ENCODE assay signal across 27 mouse cellular contexts in the genomic region with DNA sequence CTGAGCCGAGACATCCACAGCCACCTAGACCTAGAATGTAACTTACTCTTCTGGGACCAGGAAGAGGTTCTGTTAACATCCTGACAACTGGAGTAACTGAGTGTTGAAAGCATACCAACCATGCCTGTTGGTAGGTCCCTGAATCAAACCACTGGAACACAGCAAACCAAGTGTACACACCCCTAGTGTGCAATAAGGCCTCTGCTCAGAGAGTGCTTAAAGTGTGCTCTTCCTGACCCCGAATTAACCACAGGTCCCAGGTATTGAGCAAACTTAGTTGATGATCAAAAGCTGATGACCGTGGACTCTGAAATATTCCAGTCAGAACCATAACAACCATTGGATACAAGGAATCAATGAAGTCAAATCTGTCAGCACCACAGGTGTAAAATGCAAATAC. TPM values are rescaled to one million over a fixed set of nuclear protein-coding genes. Genes with fewer than 3 reads are reported as not detected.
A peak's percentile ranks its signal among the peaks of the same experiment; 100 is the strongest.
DNase-seq lines count a peak whose midpoint lies in the region; ATAC-seq and TF ChIP-seq lines count a peak whose summit lies in the region.
"Had no signal": no experiment of that assay in that cellular context is flagged by ENCODE, and none has a peak within 500 bp of the region (broad histone marks: within the 10 kb centered on the region; RNA-seq: fewer than 3 reads in every experiment).

No protein-coding gene starts in this region.

- no peaks in the 10 kb centered on the region for H3K9me3 ChIP-seq in intestine, embryonic 15.5 days
- no peaks in the 10 kb centered on the region for H3K9me3 ChIP-seq in intestine, postnatal 0 days (ENCODE audit: control insufficient read depth)
- H3K9me3 ChIP-seq in midbrain, embryonic 13.5 days, result no peaks in the 10 kb centered on the region
- no peaks in the 10 kb centered on the region for H3K9me3 ChIP-seq in midbrain, embryonic 15.5 days
- no peaks in the 10 kb centered on the region for H3K9me3 ChIP-seq in liver, embryonic 16.5 days (replicated peaks; ENCODE audit: control insufficient read depth, low read length)
- H3K9me3 ChIP-seq: forebrain, embryonic 13.5 days; heart, embryonic 10.5 days; limb, embryonic 10.5 days; limb, embryonic 15.5 days; lung, embryonic 15.5 days; megakaryocyte, embryonic 14.5 days had no signal

- WGBS in intestine, embryonic 15.5 days, result 93% methylated on average over 3 of the region's 3 CpGs
- WGBS in intestine, postnatal 0 days, result 95% methylated on average over 3 of the region's 3 CpGs
- 93% methylated on average over 3 of the region's 3 CpGs for WGBS in midbrain, embryonic 13.5 days
- WGBS in midbrain, embryonic 15.5 days, result 95% methylated on average over 3 of the region's 3 CpGs
- WGBS in liver, embryonic 16.5 days (ENCODE audit: insufficient replicate concordance), result 76% methylated on average over 3 of the region's 3 CpGs

- H3K9ac ChIP-seq in intestine, embryonic 15.5 days, result no peak overlapping the region
- no peak overlapping the region for H3K9ac ChIP-seq in intestine, postnatal 0 days (ENCODE audit: low read depth, low read length)
- no peak overlapping the region for H3K9ac ChIP-seq in midbrain, embryonic 13.5 days (replicated peaks)
- no peak overlapping the region for H3K9ac ChIP-seq in midbrain, embryonic 15.5 days
- no peak overlapping the region for H3K9ac ChIP-seq in liver, embryonic 16.5 days (ENCODE audit: low read depth, low read length)
- H3K9ac ChIP-seq: forebrain, embryonic 13.5 days; limb, embryonic 15.5 days; lung, embryonic 15.5 days had no signal

- H3K27ac ChIP-seq in intestine, embryonic 15.5 days, result no peak overlapping the region
- no peak overlapping the region for H3K27ac ChIP-seq in intestine, postnatal 0 days (ENCODE audit: low read depth, low read length)
- H3K27ac ChIP-seq in midbrain, embryonic 13.5 days, result no peak overlapping the region
- no peak overlapping the region for H3K27ac ChIP-seq in midbrain, embryonic 15.5 days
- H3K27ac ChIP-seq in liver, embryonic 16.5 days (ENCODE audit: low read length), result no peak overlapping the region
- H3K27ac ChIP-seq: forebrain, embryonic 13.5 days; heart, embryonic 10.5 days; limb, embryonic 10.5 days; limb, embryonic 15.5 days; lung, embryonic 15.5 days had no signal

- H3K36me3 ChIP-seq in intestine, embryonic 15.5 days, result peaks cover 9% of the 10 kb centered on the region; the same call in 1 of the 2 replicates
- peaks cover 46% of the 10 kb centered on the region for H3K36me3 ChIP-seq in intestine, postnatal 0 days (ENCODE audit: control insufficient read depth, insufficient read depth)
- H3K36me3 ChIP-seq in midbrain, embryonic 13.5 days, result peaks cover 51% of the 10 kb centered on the region
- H3K36me3 ChIP-seq in midbrain, embryonic 15.5 days (replicated peaks), result peaks cover 26% of the 10 kb centered on the region; the same call in 1 of the 2 replicates
- peaks cover 19% of the 10 kb centered on the region for H3K36me3 ChIP-seq in liver, embryonic 16.5 days (ENCODE audit: control insufficient read depth, insufficient read depth)

- no peak for TF ChIP-seq CTCF in intestine, postnatal 0 days (IDR thresholded peaks at IDR 0.05; ENCODE audit: low read depth)

- no peaks in the 10 kb centered on the region for H3K4me1 ChIP-seq in intestine, embryonic 15.5 days (replicated peaks)
- no peaks in the 10 kb centered on the region for H3K4me1 ChIP-seq in intestine, postnatal 0 days (replicated peaks; ENCODE audit: control insufficient read depth, insufficient read depth, low read length)
- no peaks in the 10 kb centered on the region for H3K4me1 ChIP-seq in midbrain, embryonic 13.5 days (replicated peaks)
- H3K4me1 ChIP-seq in midbrain, embryonic 15.5 days, result no peaks in the 10 kb centered on the region
- H3K4me1 ChIP-seq in liver, embryonic 16.5 days (ENCODE audit: control insufficient read depth, low read depth, low read length), result peaks cover 2% of the 10 kb centered on the region; the same call in 1 of the 2 replicates
- H3K4me1 ChIP-seq: forebrain, embryonic 13.5 days; limb, embryonic 10.5 days; limb, embryonic 15.5 days; lung, embryonic 15.5 days had no signal

- DNase-seq in cerebellum, postnatal 36 days, result no peak
- DNase-seq: cerebellum, adult 2 months; cerebellum, postnatal 14 days; gastrocnemius, postnatal 10 days; kidney, adult 11 months; kidney, postnatal 14 days; layer of hippocampus, adult 9-11 months; retina, postnatal 1 day; right cerebral cortex, postnatal 14 days; spleen, adult 18-20 months; thymus, postnatal 25 days had no signal

- no peak overlapping the region for H3K4me2 ChIP-seq in intestine, embryonic 15.5 days (replicated peaks)
- H3K4me2 ChIP-seq in intestine, postnatal 0 days (replicated peaks; ENCODE audit: low read depth), result no peak overlapping the region
- H3K4me2 ChIP-seq in midbrain, embryonic 13.5 days (replicated peaks), result no peak overlapping the region
- H3K4me2 ChIP-seq in midbrain, embryonic 15.5 days, result no peak overlapping the region
- H3K4me2 ChIP-seq in liver, embryonic 16.5 days (ENCODE audit: low read depth, low read length), result no peak overlapping the region
- H3K4me2 ChIP-seq: forebrain, embryonic 13.5 days; limb, embryonic 15.5 days; lung, embryonic 15.5 days had no signal

- no peak overlapping the region for H3K4me3 ChIP-seq in intestine, embryonic 15.5 days (replicated peaks)
- H3K4me3 ChIP-seq in intestine, postnatal 0 days (ENCODE audit: low read depth, low read length), result no peak overlapping the region
- no peak overlapping the region for H3K4me3 ChIP-seq in midbrain, embryonic 13.5 days (replicated peaks)
- H3K4me3 ChIP-seq in midbrain, embryonic 15.5 days, result no peak overlapping the region
- H3K4me3 ChIP-seq in liver, embryonic 16.5 days (ENCODE audit: low read depth, low read length), result no peak overlapping the region
- H3K4me3 ChIP-seq: forebrain, embryonic 13.5 days; heart, embryonic 10.5 days; limb, embryonic 10.5 days; limb, embryonic 15.5 days; lung, embryonic 15.5 days; megakaryocyte, embryonic 14.5 days had no signal

- no peaks in the 10 kb centered on the region for H3K27me3 ChIP-seq in intestine, embryonic 15.5 days (replicated peaks)
- no peaks in the 10 kb centered on the region for H3K27me3 ChIP-seq in intestine, postnatal 0 days (replicated peaks; ENCODE audit: control insufficient read depth, insufficient read depth, low read length)
- no peaks in the 10 kb centered on the region for H3K27me3 ChIP-seq in midbrain, embryonic 13.5 days
- no peaks in the 10 kb centered on the region for H3K27me3 ChIP-seq in midbrain, embryonic 15.5 days (replicated peaks)
- no peaks in the 10 kb centered on the region for H3K27me3 ChIP-seq in liver, embryonic 16.5 days (ENCODE audit: control insufficient read depth, insufficient read depth, low read depth, low read length)
- H3K27me3 ChIP-seq: CH12.LX; forebrain, embryonic 13.5 days; limb, embryonic 15.5 days; lung, embryonic 15.5 days; megakaryocyte, embryonic 14.5 days had no signal

- peak; percentile 20; the same call in 1 of the 2 replicates for ATAC-seq in intestine, embryonic 15.5 days
- no peak for ATAC-seq in intestine, postnatal 0 days
- 0 out of 2 replicates have a peak, but pooled peaks have one; percentile 53 for ATAC-seq in midbrain, embryonic 13.5 days
- no peak for ATAC-seq in midbrain, embryonic 15.5 days (replicated peaks)
- peak; percentile 55; the same call in 1 of the 2 replicates for ATAC-seq in liver, embryonic 16.5 days (ENCODE audit: low read depth)
- ATAC-seq in megakaryocyte progenitor cell, adult 5-6 weeks (replicated peaks; ENCODE audit: poor library complexity), result peak; percentile 76
- ATAC-seq: activated CD4-positive, CD25-positive, alpha-beta regulatory T cell, adult 4 months; hindbrain, embryonic 16.5 days had no signal

RNA-seq across cellular contexts. Expression of gene Dner, which starts 26.4 kb away (rescaled TPM):
- polyA plus RNA-seq in intestine, embryonic 15.5 days (2015; fragmentation: Nextera tagmentation; extraction: Ambion mirVana), result 3.9 and 4.1 TPM in 2 replicates
- polyA plus RNA-seq in intestine, postnatal 0 days (2015; fragmentation: Nextera tagmentation; extraction: Ambion mirVana), result 2.1 and 2.7 TPM in 2 replicates
- 156 and 168 TPM in 2 replicates for polyA plus RNA-seq in midbrain, embryonic 13.5 days (2015; fragmentation: Nextera tagmentation; extraction: Ambion mirVana)
- polyA plus RNA-seq in midbrain, embryonic 15.5 days (2015; fragmentation: Nextera tagmentation; extraction: Ambion mirVana), result 275 and 291 TPM in 2 replicates
- polyA plus RNA-seq in liver, embryonic 16.5 days (2015; fragmentation: Nextera tagmentation; extraction: Ambion mirVana), result 0.04 and 0.05 TPM in 2 replicates
- total RNA-seq in megakaryocyte progenitor cell, adult 5-6 weeks (2015), result 0.12 TPM in 1 of 2 replicates, not detected in the other
- not detected in 2 replicates for total RNA-seq in megakaryocyte progenitor cell, adult 5-6 weeks (2017)
- total RNA-seq: CH12.LX; hematopoietic stem cell, adult 5-6 weeks had no signal
- polyA plus RNA-seq: activated CD4-positive, CD25-positive, alpha-beta regulatory T cell, adult 4 months had no signal

Comparison
In these comparisons a context has a peak if more than half of its experiments do, and no peak if none do; other contexts are left out.
1. ATAC-seq: peak in intestine, embryonic 15.5 days (single experiment), midbrain, embryonic 13.5 days (single experiment), liver, embryonic 16.5 days (single experiment) and megakaryocyte progenitor cell, adult 5-6 weeks (single experiment); none in intestine, postnatal 0 days (single experiment) and midbrain, embryonic 15.5 days (single experiment).
2. RNA of gene Dner, which starts 26.4 kb away (polyA plus RNA-seq): 275 to 291 TPM in midbrain, embryonic 15.5 days and 156 to 168 TPM in midbrain, embryonic 13.5 days; 3.9 to 4.1 TPM in intestine, embryonic 15.5 days, 2.1 to 2.7 TPM in intestine, postnatal 0 days and 0.04 to 0.05 TPM in liver, embryonic 16.5 days; every median in the first group is over 10 times any median in the second.